Mouse (Mus musculus) liver, postnatal 0 days (tissue): ENCODE measurements around the gene Ccnk. TPM values are rescaled to one million over a fixed set of nuclear protein-coding genes. Genes with fewer than 3 reads are reported as not detected.
A peak's percentile ranks its signal among the peaks of the same experiment; 100 is the strongest.

ENCODE experiments used
- ATAC-seq: fragments of 200-750 bp; cut with Nextera tagmentation; 2 replicates; pipeline ENCODE4 v1.8.0; 2017; ENCODE audit warnings: mild to moderate bottlenecking, moderate library complexity
- DNase-seq: peaks from one replicate; pipeline ENCODE4 v3.0.0-alpha.2; 2016
- H3K27ac ChIP-seq: fragments of 300-500 bp; sonication (generic); 2 replicates; pipeline ENCODE4 v1.5.1; 2014; ENCODE audit warnings: antibody characterized with exemption, moderate library complexity, mild to moderate bottlenecking, low read depth
- H3K27me3 ChIP-seq: fragments of 300-500 bp; sonication (generic); 2 replicates; pipeline ENCODE4 v1.6.1; 2014; ENCODE audit warnings: low read length, control low read depth, mixed read lengths; ENCODE audit not compliant: insufficient read depth
- H3K36me3 ChIP-seq: fragments of 300-500 bp; sonication (generic); replicated peaks from 2 replicates; pipeline ENCODE4 v1.6.1; 2014; ENCODE audit warnings: mild to moderate bottlenecking, control low read depth, low read length, moderate library complexity, mixed read lengths; ENCODE audit not compliant: insufficient read depth
- H3K4me1 ChIP-seq: fragments of 300-500 bp; sonication (generic); 2 replicates; pipeline ENCODE4 v1.6.1; 2014; ENCODE audit warnings: antibody characterized with exemption, mild to moderate bottlenecking, control low read depth; ENCODE audit not compliant: insufficient read depth
- H3K4me2 ChIP-seq: fragments of 300-500 bp; sonication (generic); 2 replicates; pipeline ENCODE4 v1.6.1; 2014; ENCODE audit warnings: low read depth, mild to moderate bottlenecking, low read length, moderate library complexity, mixed read lengths
- H3K4me3 ChIP-seq: fragments of 300-500 bp; sonication (generic); 2 replicates; pipeline ENCODE4 v1.5.1; 2014; ENCODE audit warnings: low read depth, low read length
- H3K9ac ChIP-seq: fragments of 300-500 bp; sonication (generic); replicated peaks from 2 replicates; pipeline ENCODE4 v1.6.1; 2014; ENCODE audit warnings: mild to moderate bottlenecking, moderate library complexity
- H3K9me3 ChIP-seq: fragments of 300-500 bp; sonication (generic); 2 replicates; pipeline ENCODE4 v1.6.1; 2016; ENCODE audit warnings: mild to moderate bottlenecking, control low read depth, low read length, mixed read lengths
- CTCF ChIP-seq: sonication (generic); IDR thresholded peaks from 2 replicates; pipeline ENCODE4 v1.5.1; 2016; ENCODE audit warnings: antibody characterized with exemption, low read depth
- EP300 ChIP-seq: IDR thresholded peaks from 2 replicates; pipeline ENCODE4 v1.6.1; 2016; ENCODE audit warnings: antibody characterized with exemption, low read depth, mild to moderate bottlenecking
- WGBS: fragments of 180-500 bp; shearing (Covaris S2); extraction: QIAGEN DNeasy Blood & Tissue Kit; methylation state at CpG from one replicate; pipeline ENCODE4 v1.1.7; 2014; ENCODE audit not compliant: insufficient replicate concordance; 5-methylcytosine and 5-hydroxymethylcytosine counted together
- polyA plus RNA-seq: library from polyadenylated mRNA; unstranded; fragments of >200 nt; fragmentation: Nextera tagmentation; extraction: Ambion mirVana; gene quantifications from 2 replicates; pipeline ENCODE4 v1.2.1, GENCODE M21; 2015

Gene Ccnk
- polyA plus RNA-seq, 1 experiment from 2014 or later: 1.7 TPM

GRCm38 (mm10) chr12:108145198-108145597, 34.2 kb upstream of the Ccnk start:
- no peak for DNase-seq
- no peaks in the 10 kb centered on the region for H3K27me3 ChIP-seq
- H3K4me2 ChIP-seq: no peak overlapping the region
- H3K36me3 ChIP-seq: peaks cover 46% of the 10 kb centered on the region
- no peak overlapping the region for H3K9ac ChIP-seq
- H3K9me3 ChIP-seq: no peaks in the 10 kb centered on the region
- TF ChIP-seq EP300: no peak
- TF ChIP-seq CTCF: no peak
- no peak overlapping the region for H3K4me3 ChIP-seq
- no peak overlapping the region for H3K27ac ChIP-seq
- no peak for ATAC-seq
- 92% methylated on average over 3 of the region's 3 CpGs for WGBS
- 0 out of 2 replicates have a peak, but pooled peaks cover 3% of the 10 kb centered on the region for H3K4me1 ChIP-seq

DNA sequence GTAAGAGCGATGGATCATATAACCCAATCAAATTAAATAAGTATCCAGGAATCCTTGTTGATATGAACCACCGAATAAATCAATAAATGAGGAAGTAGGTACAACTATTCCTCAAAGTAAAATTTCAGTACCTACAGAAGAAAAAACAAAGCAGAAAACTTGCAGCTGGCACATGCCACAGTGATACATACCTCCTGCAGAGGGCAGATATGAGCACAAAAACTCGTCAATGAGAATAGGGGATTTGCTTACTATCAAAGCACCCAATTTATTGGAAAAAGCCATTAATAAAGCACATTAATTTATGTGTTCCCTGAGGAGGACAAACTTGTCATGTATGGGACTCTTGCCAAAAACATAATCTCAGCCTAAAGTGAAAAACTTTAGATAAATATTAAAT, 29.6 kb upstream of the Ccnk start:
- Histone ChIP-seq H3K4me1 (no peaks in the 10 kb centered on the region), H3K9me3 (no peaks in the 10 kb centered on the region), H3K4me3 (no peak overlapping the region), H3K27me3 (no peaks in the 10 kb centered on the region), H3K4me2 (no peak overlapping the region), H3K36me3 (peaks cover 53% of the 10 kb centered on the region), H3K9ac (no peak overlapping the region), H3K27ac (no peak overlapping the region)
- DNase-seq (no peak), ATAC-seq (no peak)
- peak; percentile 44 for TF ChIP-seq CTCF
- TF ChIP-seq EP300: no peak
- 77% methylated on average over 3 of the region's 3 CpGs for WGBS

- H3K9ac ChIP-seq: no peak overlapping the region
- no peaks in the 10 kb centered on the region for H3K9me3 ChIP-seq
- H3K36me3 ChIP-seq: peaks cover 60% of the 10 kb centered on the region
- no peak for TF ChIP-seq EP300
- TF ChIP-seq CTCF: peak; percentile 45
- H3K27me3 ChIP-seq: no peaks in the 10 kb centered on the region
- no peak overlapping the region for H3K4me2 ChIP-seq
- no peak overlapping the region for H3K27ac ChIP-seq
- 91% methylated on average over 2 of the region's 2 CpGs for WGBS
- no peak overlapping the region for H3K4me3 ChIP-seq
- DNase-seq: no peak
- no peak for ATAC-seq
- no peaks in the 10 kb centered on the region for H3K4me1 ChIP-seq
Measured at GRCm38 (mm10) chr12:108152743-108153142, 26.6 kb upstream of the Ccnk start.

DNA sequence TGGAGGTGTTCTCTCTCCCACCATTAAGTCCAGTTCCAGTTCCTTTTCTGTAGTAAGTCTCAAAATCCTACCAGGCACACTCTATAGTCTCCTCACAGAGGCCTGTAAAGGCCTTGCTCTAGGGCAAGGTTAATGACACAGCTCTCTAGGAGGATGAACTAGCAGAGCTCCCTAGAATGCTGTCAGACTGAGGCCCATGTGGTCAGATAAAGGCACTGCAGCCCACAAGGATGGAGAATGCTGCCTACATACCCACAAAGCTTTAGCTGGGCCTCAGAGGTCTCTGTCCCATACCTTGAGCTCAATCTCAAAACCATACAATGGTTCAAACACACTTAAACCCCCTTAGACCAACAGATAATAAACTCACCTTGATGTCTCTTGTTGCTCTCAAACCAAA, 19.5 kb upstream of the Ccnk start:
- DNase-seq: no peak
- peaks cover 65% of the 10 kb centered on the region for H3K36me3 ChIP-seq
- no peaks in the 10 kb centered on the region for H3K27me3 ChIP-seq
- H3K4me2 ChIP-seq: no peak overlapping the region
- H3K9ac ChIP-seq: no peak overlapping the region
- H3K27ac ChIP-seq: no peak overlapping the region
- 0 out of 2 replicates have a peak, but pooled peaks have one; percentile 14 for TF ChIP-seq CTCF
- no peak for TF ChIP-seq EP300
- H3K9me3 ChIP-seq: no peaks in the 10 kb centered on the region
- no peak for ATAC-seq
- no peaks in the 10 kb centered on the region for H3K4me1 ChIP-seq
- no peak overlapping the region for H3K4me3 ChIP-seq

- peaks cover 47% of the 10 kb centered on the region for H3K36me3 ChIP-seq
- H3K27me3 ChIP-seq: no peaks in the 10 kb centered on the region
- no peak overlapping the region for H3K9ac ChIP-seq
- no peak overlapping the region for H3K27ac ChIP-seq
- 90% methylated on average over 1 of the region's 1 CpGs for WGBS
- H3K4me3 ChIP-seq: no peak overlapping the region
- no peak overlapping the region for H3K4me2 ChIP-seq
- TF ChIP-seq CTCF (peak; percentile 61), EP300 (no peak)
- no peak for DNase-seq
- ATAC-seq: no peak
- H3K9me3 ChIP-seq: no peaks in the 10 kb centered on the region
- no peaks in the 10 kb centered on the region for H3K4me1 ChIP-seq
Measured at GRCm38 (mm10) chr12:108162036-108162435, 17.3 kb upstream of the Ccnk start.

- Histone ChIP-seq H3K9me3 (no peaks in the 10 kb centered on the region), H3K4me1 (no peaks in the 10 kb centered on the region), H3K36me3 (peaks cover 42% of the 10 kb centered on the region), H3K27me3 (no peaks in the 10 kb centered on the region), H3K27ac (no peak overlapping the region), H3K9ac (no peak overlapping the region), H3K4me2 (no peak overlapping the region), H3K4me3 (no peak overlapping the region)
- 88% methylated on average over 3 of the region's 3 CpGs for WGBS
- DNase-seq (no peak), ATAC-seq (no peak)
- TF ChIP-seq EP300 (no peak), CTCF (no peak)
Measured at GRCm38 (mm10) chr12:108163706-108164105, 15.7 kb upstream of the Ccnk start.

DNA sequence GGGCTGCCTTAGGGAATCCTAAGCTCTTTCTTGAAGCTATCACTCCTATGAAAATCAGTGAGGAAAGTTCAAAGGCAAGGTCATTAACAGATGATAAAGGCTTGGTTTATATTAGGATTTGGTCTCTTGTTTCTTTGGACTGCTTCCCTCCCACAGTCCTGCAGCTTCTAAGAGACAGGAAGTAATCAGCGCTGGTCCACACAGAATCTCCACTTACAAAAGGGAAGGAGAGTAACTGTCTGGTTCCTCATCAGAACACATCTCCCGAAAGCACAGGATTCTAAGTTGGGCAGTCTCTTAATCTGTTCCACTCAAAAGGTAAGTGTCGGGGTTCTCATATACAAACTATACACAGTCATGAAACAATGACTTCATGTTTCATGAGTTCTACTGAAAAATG, 10.5 kb upstream of the Ccnk start:
- H3K4me3 ChIP-seq: no peak overlapping the region
- H3K4me2 ChIP-seq: no peak overlapping the region
- no peaks in the 10 kb centered on the region for H3K9me3 ChIP-seq
- H3K36me3 ChIP-seq: peaks cover 2% of the 10 kb centered on the region
- WGBS: 45% methylated on average over 3 of the region's 3 CpGs
- ATAC-seq (no peak), DNase-seq (no peak)
- H3K27me3 ChIP-seq: no peaks in the 10 kb centered on the region
- no peak overlapping the region for H3K27ac ChIP-seq
- TF ChIP-seq EP300: no peak
- TF ChIP-seq CTCF: no peak
- no peak overlapping the region for H3K9ac ChIP-seq
- peaks cover 31% of the 10 kb centered on the region for H3K4me1 ChIP-seq
